Mouse (Mus musculus) gastrocnemius, postnatal 36 days (tissue): Measurements from ENCODE around the gene Ube4b. TPM values are rescaled to one million over a fixed set of nuclear protein-coding genes. Genes with fewer than 3 reads are reported as not detected.

Experiments used
- DNase-seq, 2 experiments: peaks; one replicate each; pipeline ENCODE4 v3.0.0; 2022
- intact Hi-C: fragments of 180-260 bp; cut with DNase I; formaldehyde crosslinking; loops from one replicate; pipeline ENCODE4 v1.15.1; 2025
- total RNA-seq, 2 experiments: library from RNA; stranded (reverse); gene quantifications; 2 replicates each; pipeline ENCODE4 v1.2.3; 2021

Gene Ube4b
- total RNA-seq, 2 experiments from 2014 or later: 28.0 to 31.4 TPM

- intact Hi-C loops: no loop called here
- DNase-seq: no peak
Observed at GRCm38 (mm10) chr4:149399331-149399910, 27.1 kb downstream of the Ube4b start.

- intact Hi-C loops: no loop called here
- DNase-seq: no peak
Observed at GRCm38 (mm10) chr4:149398181-149398735, 28.3 kb downstream of the Ube4b start.

- no peak for DNase-seq
- intact Hi-C loops: no loop called here
Observed at GRCm38 (mm10) chr4:149396433-149397306, 29.9 kb downstream of the Ube4b start.

GRCm38 (mm10) chr4:149395581-149395980 is 31.0 kb downstream of the Ube4b start:
- peak; percentile 50 to 66 for DNase-seq
- intact Hi-C loops: no loop called here

GRCm38 (mm10) chr4:149394292-149394691 is 32.3 kb downstream of the Ube4b start:
- no peak for DNase-seq
- intact Hi-C loops: no loop called here

GRCm38 (mm10) chr4:149393311-149393995 is 33.1 kb downstream of the Ube4b start:
- no peak for DNase-seq
- intact Hi-C loops: no loop called here

- intact Hi-C loops: no loop called here
- no peak for DNase-seq
Observed at GRCm38 (mm10) chr4:149392359-149392758, 34.2 kb downstream of the Ube4b start.

- intact Hi-C loops: no loop called here
Observed at GRCm38 (mm10) chr4:149381001-149381400, 45.5 kb downstream of the Ube4b start.

GRCm38 (mm10) chr4:149379881-149380280 is 46.7 kb downstream of the Ube4b start:
- intact Hi-C loops: no loop called here
- no peak for DNase-seq

More at GRCm38 (mm10) chr4:149381001-149381400, 45.5 kb downstream of the Ube4b start:
- no peak for DNase-seq

GRCm38 (mm10) chr4:149378819-149379218 is 47.7 kb downstream of the Ube4b start:
- DNase-seq: no peak

GRCm38 (mm10) chr4:149376034-149376433 is 50.5 kb downstream of the Ube4b start:
- DNase-seq: no peak
- intact Hi-C loops: no loop called here

More at GRCm38 (mm10) chr4:149378819-149379218, 47.7 kb downstream of the Ube4b start:
- intact Hi-C loops: no loop called here

GRCm38 (mm10) chr4:149374662-149375061 is 51.9 kb downstream of the Ube4b start:
- intact Hi-C loops: loop anchor here (5.0 kb wide), 1 partner anchor 68 kb away; no protein-coding TSS in a partner anchor
- no peak for DNase-seq

GRCm38 (mm10) chr4:149373927-149374326 is 52.6 kb downstream of the Ube4b start:
- intact Hi-C loops: loop anchor here (5.0 kb wide), 1 partner anchor 68 kb away; no protein-coding TSS in a partner anchor
- no peak for DNase-seq

GRCm38 (mm10) chr4:149373431-149373830 is 53.1 kb downstream of the Ube4b start:
- intact Hi-C loops: loop anchor here (5.0 kb wide), 1 partner anchor 69 kb away; no protein-coding TSS in a partner anchor

GRCm38 (mm10) chr4:149365702-149366370 is 60.7 kb downstream of the Ube4b start:
- intact Hi-C loops: loop anchor here (5.0 kb wide), 1 partner anchor 176 kb away; no protein-coding TSS in a partner anchor
- DNase-seq: no peak

More at GRCm38 (mm10) chr4:149373431-149373830, 53.1 kb downstream of the Ube4b start:
- peak; percentile 29 to 43 for DNase-seq

GRCm38 (mm10) chr4:149364896-149365295 is 61.7 kb downstream of the Ube4b start:
- peak; percentile 40 to 64 for DNase-seq
- intact Hi-C loops: loop anchor here (5.0 kb wide), 1 partner anchor 177 kb away; no protein-coding TSS in a partner anchor

GRCm38 (mm10) chr4:149361051-149361450 is 65.5 kb downstream of the Ube4b start:
- DNase-seq: no peak
- intact Hi-C loops: no loop called here

- intact Hi-C loops: no loop called here
- no peak for DNase-seq
Observed at GRCm38 (mm10) chr4:149360647-149361046, 65.9 kb downstream of the Ube4b start.

GRCm38 (mm10) chr4:149357982-149358381 is 68.6 kb downstream of the Ube4b start:
- intact Hi-C loops: no loop called here
- no peak for DNase-seq

GRCm38 (mm10) chr4:149354671-149355070 is 71.9 kb downstream of the Ube4b start:
- intact Hi-C loops: no loop called here
- DNase-seq: no peak
